Mouse (Mus musculus): ENCODE results near the gene Mgat4d. TPM values are rescaled to one million over a fixed set of nuclear protein-coding genes. Genes with fewer than 3 reads are reported as not detected.
A peak's percentile ranks its signal among the peaks of the same experiment; 100 is the strongest.
"Not testable (repeated sequence)": the region's sequence is repeated elsewhere in the genome, so short reads cannot be mapped to it uniquely, and the experiment has no call there.

Gene Mgat4d
- polyA plus RNA-seq (2016; fragmentation: Nextera tagmentation; extraction: Ambion mirVana), result not detected in 2 replicates

DNA sequence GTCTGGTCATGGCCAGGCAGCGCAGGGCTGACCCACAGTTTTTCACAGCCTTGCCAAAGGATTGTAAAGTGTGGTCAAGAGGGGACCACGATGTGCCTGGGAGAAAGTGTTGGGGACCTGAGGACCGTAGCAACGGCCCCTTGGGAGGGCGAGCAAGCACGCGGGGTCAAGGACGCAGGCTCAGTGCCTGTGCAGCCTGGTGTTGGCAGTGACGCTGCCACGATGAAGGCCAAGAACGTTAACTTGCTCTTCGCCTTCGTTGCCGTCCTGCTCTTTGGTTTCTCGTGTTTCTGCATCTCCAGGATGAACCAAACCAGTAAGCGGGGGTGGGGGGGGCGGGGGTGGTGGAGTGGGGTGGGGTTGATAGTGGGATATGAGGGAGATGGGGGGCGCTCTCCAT lies at the start of gene Mgat4d:
Gene Mgat4d (plus strand): TSS at position 209 of the 400 bp plus-strand sequence.
- WGBS, result 89% methylated on average over 18 of the region's 18 CpGs
- DNase-seq (ENCODE audit: extremely low spot score, low spot score), result no peak
- Histone ChIP-seq H3K27me3 (ENCODE audit: poor library complexity, severe bottlenecking) (no peaks in the 10 kb centered on the region), H3K27ac (no peak within 1 kb of the TSS), H3K4me1 (no peaks in the 10 kb centered on the region), H3K4me3 (no peak within 1 kb of the TSS), H3K36me3 (replicated peaks) (no peaks in the 10 kb centered on the region), H3K9me3 (no peaks in the 10 kb centered on the region)

DNA sequence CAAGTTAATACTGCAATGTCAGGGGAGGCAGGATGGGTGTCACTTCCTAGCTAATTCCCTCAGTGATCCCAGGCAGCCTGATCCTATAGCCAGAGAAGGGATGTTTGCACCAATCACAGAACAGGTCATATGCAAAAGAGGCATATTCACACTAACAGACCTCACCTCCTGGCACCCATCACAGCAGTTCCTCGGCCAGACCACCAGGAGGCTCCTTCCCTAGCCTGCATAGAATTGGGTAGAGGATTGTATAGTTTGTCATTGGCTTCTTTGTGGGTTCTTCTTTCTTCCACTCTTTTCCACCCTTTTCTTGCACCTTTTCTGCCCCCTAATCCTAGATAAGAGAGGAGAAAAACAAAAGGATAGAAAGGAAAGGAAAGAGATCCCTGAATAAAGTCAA lies 48.1 kb upstream of the Mgat4d start:
- Histone ChIP-seq H3K36me3 (replicated peaks) (no peaks in the 10 kb centered on the region), H3K27ac (no peak overlapping the region), H3K4me1 (0 out of 2 replicates have a peak, but pooled peaks cover 2% of the 10 kb centered on the region), H3K4me3 (no peak overlapping the region), H3K27me3 (ENCODE audit: poor library complexity, severe bottlenecking) (no peaks in the 10 kb centered on the region), H3K9me3 (no peaks in the 10 kb centered on the region)
- 75% methylated on average over 1 of the region's 1 CpGs for WGBS
- no peak for DNase-seq (ENCODE audit: extremely low spot score, low spot score)

GRCm38 (mm10) chr8:83304946-83305345 lies 43.3 kb upstream of the Mgat4d start:
- Histone ChIP-seq H3K27ac (no peak overlapping the region), H3K36me3 (replicated peaks) (no peaks in the 10 kb centered on the region), H3K9me3 (no peaks in the 10 kb centered on the region), H3K4me1 (no peaks in the 10 kb centered on the region), H3K27me3 (ENCODE audit: poor library complexity, severe bottlenecking) (no peaks in the 10 kb centered on the region), H3K4me3 (no peak overlapping the region)
- WGBS, result 96% methylated on average over 1 of the region's 1 CpGs
- DNase-seq (ENCODE audit: extremely low spot score, low spot score), result no peak

GRCm38 (mm10) chr8:83309836-83310235 lies 38.4 kb upstream of the Mgat4d start:
- no peak for DNase-seq (ENCODE audit: extremely low spot score, low spot score)
- Histone ChIP-seq H3K27ac (no peak overlapping the region), H3K9me3 (no peaks in the 10 kb centered on the region), H3K4me1 (no peaks in the 10 kb centered on the region), H3K36me3 (replicated peaks) (peaks cover 14% of the 10 kb centered on the region), H3K27me3 (ENCODE audit: poor library complexity, severe bottlenecking) (no peaks in the 10 kb centered on the region), H3K4me3 (no peak overlapping the region)
- 92% methylated on average over 6 of the region's 6 CpGs for WGBS

GRCm38 (mm10) chr8:83315084-83315483 lies 33.2 kb upstream of the Mgat4d start:
- not testable (repeated sequence) for DNase-seq (ENCODE audit: extremely low spot score, low spot score); H3K4me3 ChIP-seq; H3K4me1 ChIP-seq; H3K9me3 ChIP-seq; H3K27me3 ChIP-seq (ENCODE audit: poor library complexity, severe bottlenecking); H3K27ac ChIP-seq
- H3K36me3 ChIP-seq (replicated peaks), result peaks cover 58% of the 10 kb centered on the region
- WGBS, result 78% methylated on average over 4 of the region's 4 CpGs

GRCm38 (mm10) chr8:83315691-83316090 lies 32.6 kb upstream of the Mgat4d start:
- Histone ChIP-seq H3K36me3 (replicated peaks) (peaks cover 62% of the 10 kb centered on the region), H3K4me3 (no peak overlapping the region), H3K27ac (0 out of 2 replicates have a peak overlapping the region, but pooled peaks have one; percentile 11), H3K27me3 (ENCODE audit: poor library complexity, severe bottlenecking) (no peaks in the 10 kb centered on the region), H3K4me1 (peaks cover 10% of the 10 kb centered on the region), H3K9me3 (no peaks in the 10 kb centered on the region)
- 70% methylated on average over 2 of the region's 2 CpGs for WGBS
- DNase-seq (ENCODE audit: extremely low spot score, low spot score), result no peak

DNA sequence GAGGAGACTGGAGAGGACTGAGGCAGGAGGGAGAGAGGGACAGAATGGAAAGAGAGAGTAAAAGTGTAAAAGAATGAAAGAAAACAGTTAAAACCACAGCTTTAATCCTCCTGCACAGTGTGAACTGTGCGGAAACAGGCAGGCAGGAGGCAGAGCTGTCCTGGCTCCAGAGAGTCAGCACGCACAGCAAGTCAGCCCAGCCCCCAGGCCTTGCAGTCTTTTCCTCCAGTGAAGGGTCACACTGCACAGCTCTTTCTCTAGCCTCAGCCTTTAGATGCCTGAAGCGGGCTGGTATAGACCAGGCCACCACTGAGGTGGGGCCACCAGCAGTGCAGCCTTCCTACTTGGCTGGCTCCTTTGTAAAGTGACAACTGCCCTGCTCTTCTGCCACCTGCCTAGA lies 27.7 kb upstream of the Mgat4d start:
- 34% methylated on average over 3 of the region's 3 CpGs for WGBS
- H3K27ac ChIP-seq, result peak overlapping the region; percentile 49

DNA sequence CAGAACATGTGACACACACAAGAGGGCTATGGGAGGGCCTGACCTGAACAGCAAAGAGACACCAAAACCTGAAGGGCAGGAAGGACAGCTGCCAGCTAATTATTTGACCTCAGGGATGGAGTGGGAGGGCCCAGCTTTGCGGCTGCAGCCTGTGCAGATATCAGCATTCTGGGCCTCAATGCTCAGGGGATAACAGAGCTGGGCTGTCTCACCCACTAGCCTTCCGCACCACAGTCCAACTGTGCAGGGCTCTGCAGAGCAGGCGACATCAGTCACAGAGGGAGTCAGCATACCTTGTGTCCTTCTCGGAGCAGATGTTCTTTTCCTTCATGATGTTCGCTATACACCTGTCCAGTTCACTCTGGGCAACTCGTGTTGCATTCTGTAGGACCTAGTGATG lies 25.9 kb upstream of the Mgat4d start:
- H3K36me3 ChIP-seq (replicated peaks), result peaks cover 66% of the 10 kb centered on the region
- DNase-seq (ENCODE audit: extremely low spot score, low spot score), result no peak
- H3K27me3 ChIP-seq (ENCODE audit: poor library complexity, severe bottlenecking), result no peaks in the 10 kb centered on the region
- no peaks in the 10 kb centered on the region for H3K9me3 ChIP-seq
- peaks cover 14% of the 10 kb centered on the region for H3K4me1 ChIP-seq
- 92% methylated on average over 6 of the region's 6 CpGs for WGBS
- no peak overlapping the region for H3K4me3 ChIP-seq
- H3K27ac ChIP-seq, result no peak overlapping the region

More for the DNA sequence above, 27.7 kb upstream of the Mgat4d start:
- H3K36me3 ChIP-seq (replicated peaks), result peaks cover 78% of the 10 kb centered on the region
- H3K4me3 ChIP-seq, result no peak overlapping the region
- H3K9me3 ChIP-seq, result no peaks in the 10 kb centered on the region
- H3K4me1 ChIP-seq, result peaks cover 16% of the 10 kb centered on the region
- DNase-seq (ENCODE audit: extremely low spot score, low spot score), result no peak
- H3K27me3 ChIP-seq (ENCODE audit: poor library complexity, severe bottlenecking), result no peaks in the 10 kb centered on the region

GRCm38 (mm10) chr8:83323056-83323455 lies 25.2 kb upstream of the Mgat4d start:
- Histone ChIP-seq H3K4me3 (no peak overlapping the region), H3K27ac (no peak overlapping the region), H3K9me3 (no peaks in the 10 kb centered on the region), H3K4me1 (peaks cover 14% of the 10 kb centered on the region), H3K36me3 (replicated peaks) (peaks cover 67% of the 10 kb centered on the region), H3K27me3 (ENCODE audit: poor library complexity, severe bottlenecking) (no peaks in the 10 kb centered on the region)
- DNase-seq (ENCODE audit: extremely low spot score, low spot score), result no peak
- 88% methylated on average over 2 of the region's 2 CpGs for WGBS

GRCm38 (mm10) chr8:83327889-83328288 lies 20.4 kb upstream of the Mgat4d start:
- Histone ChIP-seq H3K9me3 (no peaks in the 10 kb centered on the region), H3K27me3 (ENCODE audit: poor library complexity, severe bottlenecking) (no peaks in the 10 kb centered on the region), H3K27ac (no peak overlapping the region), H3K4me1 (peaks cover 12% of the 10 kb centered on the region), H3K36me3 (replicated peaks) (peaks cover 39% of the 10 kb centered on the region), H3K4me3 (no peak overlapping the region)
- DNase-seq (ENCODE audit: extremely low spot score, low spot score), result no peak
- 91% methylated on average over 5 of the region's 5 CpGs for WGBS

DNA sequence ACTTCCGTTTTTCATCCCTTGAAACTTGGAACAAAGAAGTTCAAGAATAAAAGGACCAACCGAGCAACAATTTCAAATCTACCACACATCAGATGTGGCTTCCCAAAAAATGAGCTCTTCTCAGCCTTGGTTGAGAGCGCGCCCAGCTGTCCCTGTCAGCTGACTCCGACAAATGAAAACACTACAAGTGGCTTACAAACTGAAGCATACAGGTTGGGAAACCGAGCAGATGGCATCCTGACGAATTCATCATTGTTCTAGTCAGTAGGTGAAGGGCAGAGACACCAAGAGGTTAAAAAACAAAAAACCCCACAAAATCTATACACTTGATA lies 16.7 kb upstream of the Mgat4d start:
- H3K9me3 ChIP-seq, result no peaks in the 10 kb centered on the region
- H3K27ac ChIP-seq, result peak overlapping the region; percentile 92
- H3K27me3 ChIP-seq (ENCODE audit: poor library complexity, severe bottlenecking), result peaks cover 18% of the 10 kb centered on the region; the same call in 1 of the 2 replicates
- H3K36me3 ChIP-seq (replicated peaks), result peaks cover 26% of the 10 kb centered on the region
- H3K4me3 ChIP-seq, result peak overlapping the region; percentile 88
- 13% methylated on average over 7 of the region's 7 CpGs for WGBS
- H3K4me1 ChIP-seq, result peaks cover 17% of the 10 kb centered on the region
- peak; percentile 17 for DNase-seq (ENCODE audit: extremely low spot score, low spot score)

DNA sequence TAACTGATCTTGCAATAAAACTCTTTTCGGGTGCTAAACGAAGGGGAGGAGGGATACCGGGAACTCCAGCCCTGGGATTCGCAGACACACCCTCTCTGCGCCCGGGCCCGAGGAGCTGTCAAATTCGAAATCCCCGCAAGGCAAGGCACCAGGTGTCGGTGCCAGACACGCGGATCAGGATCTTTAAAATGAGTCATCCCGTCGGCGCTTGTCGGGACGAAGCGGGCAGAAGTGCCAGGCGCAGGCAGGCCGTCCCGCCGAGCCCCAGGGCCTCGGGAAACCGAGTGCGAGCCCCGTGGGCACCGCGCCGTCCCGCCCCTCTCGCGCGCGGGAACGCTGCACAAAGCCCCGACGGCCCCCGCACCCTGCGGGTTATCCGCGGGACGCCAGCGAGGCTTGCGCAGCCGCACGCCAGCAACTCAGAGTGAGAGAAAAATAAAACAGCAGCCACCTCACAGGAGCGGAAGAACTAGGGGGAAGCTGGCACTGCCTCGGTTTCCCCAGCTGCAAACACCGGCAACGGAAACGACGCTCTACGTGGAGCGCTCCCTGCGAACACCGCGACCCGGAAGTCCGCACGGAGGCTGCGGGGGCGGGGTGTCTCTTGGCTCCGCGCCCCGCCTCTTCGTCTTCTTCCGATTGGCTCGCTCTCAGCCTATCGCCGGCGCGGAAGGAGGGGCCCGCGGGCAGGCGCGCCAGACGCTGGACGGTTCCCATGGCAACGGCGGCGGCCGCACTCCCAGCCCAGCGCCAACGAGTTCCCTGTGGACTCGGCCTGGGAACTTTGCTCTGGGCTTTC lies 16.2 kb upstream of the Mgat4d start, which contains the start of gene Elmod2:
Gene Elmod2 (minus strand): TSS at position 588 of the 799 bp plus-strand sequence.
- under 1% methylated on average over 85 of the region's 85 CpGs for WGBS
- peak within 1 kb of the TSS; percentile 92 for H3K27ac ChIP-seq
- peaks cover 17% of the 10 kb centered on the region for H3K4me1 ChIP-seq
- H3K4me3 ChIP-seq, result peak within 1 kb of the TSS; percentile 88
- DNase-seq (ENCODE audit: extremely low spot score, low spot score), result peak; percentile 95
- peaks cover 24% of the 10 kb centered on the region for H3K36me3 ChIP-seq (replicated peaks)
- peaks cover 18% of the 10 kb centered on the region; the same call in 1 of the 2 replicates for H3K27me3 ChIP-seq (ENCODE audit: poor library complexity, severe bottlenecking)
- no peaks in the 10 kb centered on the region for H3K9me3 ChIP-seq

DNA sequence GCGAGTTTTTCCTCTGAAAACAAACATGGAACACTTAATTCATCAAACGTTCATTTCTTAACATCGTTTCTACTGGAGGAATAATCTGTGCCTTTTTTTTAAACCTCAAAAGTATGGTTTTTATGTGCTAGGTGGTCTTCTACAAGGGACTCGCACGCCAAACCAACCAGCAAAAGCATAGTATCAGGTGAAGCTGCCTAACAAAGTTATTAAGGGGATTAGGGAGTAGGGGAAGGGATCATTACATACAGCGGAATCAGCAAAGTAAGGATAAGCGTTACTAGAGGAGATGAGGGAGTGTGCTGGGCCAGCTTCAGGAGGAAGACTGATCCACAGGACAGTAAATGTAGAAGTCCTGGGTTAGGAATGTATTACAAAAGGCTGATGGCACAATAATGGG lies 15.4 kb upstream of the Mgat4d start:
- 4% methylated on average over 7 of the region's 7 CpGs for WGBS
- H3K27ac ChIP-seq, result peak overlapping the region; percentile 92
- DNase-seq (ENCODE audit: extremely low spot score, low spot score), result no peak
- H3K4me3 ChIP-seq, result peak overlapping the region; percentile 88
- H3K4me1 ChIP-seq, result peaks cover 17% of the 10 kb centered on the region
- no peaks in the 10 kb centered on the region for H3K9me3 ChIP-seq
- H3K27me3 ChIP-seq (ENCODE audit: poor library complexity, severe bottlenecking), result peaks cover 18% of the 10 kb centered on the region; the same call in 1 of the 2 replicates
- H3K36me3 ChIP-seq (replicated peaks), result peaks cover 16% of the 10 kb centered on the region
